Mouse (Mus musculus) T-helper 17 cell (primary cell): ENCODE results near the gene Klhl36.
"Not testable (repeated sequence)": the region's sequence is repeated elsewhere in the genome, so short reads cannot be mapped to it uniquely, and the experiment has no call there.

Experiments
- in situ Hi-C, 2 experiments: fragments of 300-600 bp; cut with MboI, MseI; formaldehyde crosslinking; loops; 1 replicate in 1 of 2; 2 replicates in 1 of 2; pipeline ENCODE4 v1.15.1; 2025; ENCODE audit warnings: high pct_unique_total_duplicates in 2 of 2

Klhl36 gene

DNA sequence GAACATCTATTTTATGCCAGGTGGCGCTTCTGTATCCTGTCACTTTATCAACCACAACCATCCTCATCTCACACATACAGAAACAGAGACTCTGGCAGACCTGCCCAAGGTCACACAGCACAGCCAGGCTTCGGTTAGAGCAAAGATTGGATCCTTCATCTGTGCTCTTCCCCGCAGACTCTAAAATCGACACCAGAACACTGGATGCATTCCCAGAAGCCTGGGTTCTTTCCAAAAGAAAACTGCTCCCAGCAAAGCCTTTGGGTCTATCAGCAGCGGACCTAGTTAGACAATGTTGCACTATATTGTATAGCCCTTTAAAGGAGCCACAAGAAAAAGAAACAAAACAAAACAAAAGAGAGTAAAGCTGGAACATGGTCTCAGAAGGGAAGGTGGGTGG, 26.8 kb upstream of the Klhl36 start:
- in situ Hi-C loops, result no loop called here

DNA sequence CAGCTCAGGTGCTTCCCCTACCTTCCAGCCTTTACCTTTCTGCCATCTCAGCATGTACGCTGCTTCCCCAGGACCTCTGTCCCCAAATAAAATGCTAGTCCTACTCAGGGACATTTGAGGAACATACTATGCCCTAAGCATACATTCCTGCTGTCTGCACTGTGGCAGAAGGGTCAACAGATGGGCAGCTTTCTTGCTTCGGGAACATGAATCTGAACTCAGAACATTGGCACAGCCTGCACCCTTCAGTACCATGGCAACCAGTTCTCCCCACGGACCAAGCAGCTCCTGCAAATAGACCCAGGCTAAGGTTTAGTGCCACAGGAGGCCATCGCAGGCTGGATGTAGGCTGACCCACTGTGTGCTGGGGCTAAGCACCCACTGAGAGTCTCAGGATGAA, 25.2 kb upstream of the Klhl36 start:
- in situ Hi-C loops, result no loop called here

DNA sequence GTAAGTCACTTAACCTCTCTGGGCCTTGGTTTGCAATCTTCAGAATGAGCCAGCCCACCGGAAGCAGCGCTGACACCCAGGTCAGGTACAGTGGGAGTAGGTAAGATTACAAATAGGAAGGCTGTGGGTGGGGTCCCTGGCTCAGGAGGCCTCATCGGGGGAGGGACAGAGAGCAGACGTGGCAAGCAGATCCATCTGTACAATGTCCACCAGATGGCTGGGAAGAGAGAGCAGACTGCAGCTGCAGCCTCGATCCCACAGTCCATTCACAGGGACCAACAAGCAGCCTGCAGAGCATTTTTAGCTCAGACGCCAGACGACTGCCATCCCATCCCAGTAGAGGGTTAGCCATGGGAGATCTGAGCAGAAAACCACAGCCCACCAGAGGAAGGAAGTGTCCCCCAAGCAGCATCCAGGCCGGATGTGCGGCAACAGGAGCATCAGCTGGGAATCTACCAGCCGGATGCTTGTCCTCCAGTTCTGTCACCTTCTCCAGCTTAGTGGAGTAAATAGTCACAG, 24.5 kb upstream of the Klhl36 start:
- in situ Hi-C loops, result no loop called here

DNA sequence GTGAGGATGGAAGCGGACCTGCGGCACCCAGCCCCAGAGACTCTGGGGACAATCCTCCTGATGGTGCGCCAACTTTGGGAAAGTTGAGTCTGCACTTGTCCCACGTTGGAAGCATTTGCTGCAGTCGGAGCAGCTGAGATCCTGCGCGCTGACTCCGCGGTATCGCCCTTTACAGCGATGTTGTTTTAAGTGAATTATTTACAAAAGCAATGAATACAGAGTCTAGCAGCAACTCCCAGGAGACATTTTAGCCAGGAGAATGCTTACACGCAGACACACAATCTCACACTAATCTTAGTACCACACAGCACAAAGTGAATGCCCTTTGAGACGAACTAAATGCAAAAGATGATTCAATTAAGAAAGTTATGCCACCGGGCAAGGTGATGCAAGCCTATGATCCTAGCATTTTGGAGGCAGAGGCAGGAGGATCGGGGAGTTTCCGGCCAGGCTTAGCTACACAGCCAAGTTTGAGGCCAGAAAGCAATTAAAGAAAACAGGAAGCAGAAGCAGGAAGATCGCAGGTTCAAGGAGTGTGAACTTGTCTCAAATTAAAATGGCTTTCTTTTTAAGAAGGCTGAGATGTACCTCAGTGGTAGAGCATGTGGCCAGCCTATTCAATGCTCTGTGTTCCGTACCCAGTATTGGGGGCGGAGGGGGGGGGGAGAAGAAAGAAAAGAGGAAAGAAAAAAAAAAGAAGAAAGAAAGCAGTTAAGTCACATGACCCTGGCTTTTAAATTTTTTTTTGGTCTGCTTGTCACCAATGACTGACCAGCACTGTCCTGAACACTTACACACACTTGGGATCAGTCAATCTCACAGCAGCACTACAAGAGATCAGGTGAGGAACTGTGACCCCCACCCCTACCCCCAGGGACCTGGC, 23.7 kb upstream of the Klhl36 start:
- in situ Hi-C loops, result no loop called here

DNA sequence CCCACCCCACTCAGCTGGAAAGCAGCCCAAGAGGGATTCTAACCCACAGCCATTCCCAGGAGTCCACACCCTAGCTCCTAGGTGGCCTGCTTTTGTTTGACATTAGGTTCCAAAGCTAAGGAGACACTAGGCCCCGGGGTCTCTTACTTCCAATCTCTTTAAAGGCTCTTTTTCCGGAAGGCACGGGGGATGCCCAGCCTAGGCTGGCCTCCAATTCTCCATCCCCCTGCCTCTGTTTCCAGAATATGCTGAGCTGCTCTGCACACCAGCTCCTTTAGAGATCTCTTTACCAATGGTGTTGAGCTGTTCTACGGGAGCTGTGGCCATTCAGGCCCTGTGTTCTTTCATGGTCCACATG, 23.1 kb upstream of the Klhl36 start:
- in situ Hi-C loops, result no loop called here

DNA sequence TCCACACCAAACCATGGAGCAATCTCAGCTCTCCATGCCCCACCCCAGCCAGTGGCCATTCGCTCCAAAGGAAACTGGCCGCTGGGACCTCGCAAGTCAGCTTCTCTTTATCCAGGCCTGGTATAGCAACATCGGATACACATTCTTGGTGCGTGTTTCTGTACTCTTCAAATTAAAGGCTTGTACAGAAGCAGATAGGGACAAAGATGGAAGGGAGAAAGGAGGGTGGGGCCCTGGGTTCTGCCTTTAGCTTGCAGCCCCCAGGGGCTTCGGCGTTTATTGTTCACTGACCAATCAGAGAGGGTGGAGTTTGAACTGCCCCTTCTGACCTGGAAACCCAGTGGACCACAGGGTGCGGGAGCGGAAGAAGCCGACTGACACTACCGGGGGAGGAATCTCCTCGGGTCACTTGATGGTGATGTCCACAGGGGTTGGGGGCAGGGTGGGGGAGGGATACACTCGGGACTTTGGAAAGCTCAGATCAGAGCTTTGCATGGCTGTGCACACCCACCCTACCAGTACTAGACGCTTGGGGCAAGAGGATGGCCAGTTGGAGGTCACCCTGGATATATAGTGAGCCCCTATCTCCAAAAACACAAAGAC, 22.5 kb upstream of the Klhl36 start:
- in situ Hi-C loops, result loop anchor here (5.0 kb wide), 3 partner anchors 57 to 152 kb away; partner anchors contain the start of gene Tldc1 (in 1 of the 2)

- in situ Hi-C loops, result loop anchor here (5.0 kb wide), 3 partner anchors 58 to 153 kb away; partner anchors contain the start of gene Tldc1 (in 1 of the 2)
Observed at GRCm38 (mm10) chr8:119840275-119840808, 21.7 kb upstream of the Klhl36 start, which contains the start of gene Cotl1. Gene Cotl1 (minus strand): TSS chr8:119840544.

GRCm38 (mm10) chr8:119840905-119841411, 21.1 kb upstream of the Klhl36 start:
- in situ Hi-C loops, result loop anchor here (5.0 kb wide), 3 partner anchors 59 to 154 kb away; partner anchors contain the start of gene Tldc1 (in 1 of the 2)

DNA sequence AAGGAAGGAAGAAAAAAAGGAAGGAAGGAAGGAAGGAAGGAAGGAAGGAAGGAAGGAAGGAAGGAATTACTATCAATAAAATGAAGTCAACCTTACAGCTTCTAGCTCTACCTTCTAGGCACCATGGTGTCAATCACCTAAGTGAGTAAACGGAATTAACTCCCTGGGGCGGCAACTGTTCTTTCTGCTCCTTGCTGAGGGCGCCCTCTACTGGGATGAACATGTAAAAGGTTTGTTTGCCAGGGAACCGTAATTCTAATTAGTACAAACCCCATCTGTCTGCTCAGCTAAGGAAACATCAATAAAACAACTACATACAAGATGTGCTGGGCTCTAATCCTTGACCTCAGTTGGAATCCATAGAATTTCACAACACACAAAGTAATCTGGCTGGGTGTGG, 18.6 kb upstream of the Klhl36 start:
- in situ Hi-C loops, result loop anchor here (5.0 kb wide), 3 partner anchors 61 to 156 kb away; partner anchors contain the start of gene Tldc1 (in 1 of the 2)

DNA sequence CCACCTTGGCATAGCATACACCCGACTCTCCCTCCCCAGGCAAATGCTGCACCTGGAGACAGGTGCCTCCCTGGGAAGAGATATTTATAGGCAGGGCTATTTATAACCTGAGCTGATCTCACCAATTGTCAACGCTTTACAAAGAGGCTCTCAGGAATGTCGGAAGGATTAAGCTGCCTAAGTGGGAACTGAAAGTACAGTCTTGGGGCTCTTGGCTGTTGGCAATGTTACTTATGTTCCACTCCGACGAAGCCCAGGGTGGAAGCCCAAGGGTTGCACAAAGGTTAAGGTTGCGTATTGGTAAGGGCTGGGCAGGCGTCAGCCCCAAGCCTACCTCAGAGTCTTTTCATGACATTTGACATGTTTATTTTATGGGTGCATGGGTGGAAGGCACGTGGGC, 17.5 kb upstream of the Klhl36 start:
- in situ Hi-C loops, result loop anchor here (5.0 kb wide), 3 partner anchors 62 to 157 kb away; partner anchors contain the start of gene Tldc1 (in 1 of the 2)

DNA sequence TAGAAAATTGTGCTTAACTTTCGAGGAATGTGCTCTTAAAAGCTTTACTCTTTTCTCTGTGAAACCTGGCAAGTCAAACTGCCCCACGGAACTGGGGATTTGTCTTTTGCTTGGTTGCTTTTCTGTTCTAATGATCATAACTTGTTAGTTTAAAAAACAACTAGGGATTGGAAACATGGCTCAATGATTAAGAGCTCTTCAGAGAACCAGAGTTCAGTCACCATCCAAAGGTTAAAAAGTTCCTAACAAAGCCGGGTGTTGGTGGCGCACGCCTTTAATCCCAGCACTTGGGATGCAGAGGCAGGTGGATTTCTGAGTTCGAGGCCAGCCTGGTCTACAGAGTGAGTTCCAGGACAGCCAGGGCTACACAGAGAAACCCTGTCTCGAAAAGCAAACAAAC, 16.3 kb upstream of the Klhl36 start:
- in situ Hi-C loops, result not testable (repeated sequence)

DNA sequence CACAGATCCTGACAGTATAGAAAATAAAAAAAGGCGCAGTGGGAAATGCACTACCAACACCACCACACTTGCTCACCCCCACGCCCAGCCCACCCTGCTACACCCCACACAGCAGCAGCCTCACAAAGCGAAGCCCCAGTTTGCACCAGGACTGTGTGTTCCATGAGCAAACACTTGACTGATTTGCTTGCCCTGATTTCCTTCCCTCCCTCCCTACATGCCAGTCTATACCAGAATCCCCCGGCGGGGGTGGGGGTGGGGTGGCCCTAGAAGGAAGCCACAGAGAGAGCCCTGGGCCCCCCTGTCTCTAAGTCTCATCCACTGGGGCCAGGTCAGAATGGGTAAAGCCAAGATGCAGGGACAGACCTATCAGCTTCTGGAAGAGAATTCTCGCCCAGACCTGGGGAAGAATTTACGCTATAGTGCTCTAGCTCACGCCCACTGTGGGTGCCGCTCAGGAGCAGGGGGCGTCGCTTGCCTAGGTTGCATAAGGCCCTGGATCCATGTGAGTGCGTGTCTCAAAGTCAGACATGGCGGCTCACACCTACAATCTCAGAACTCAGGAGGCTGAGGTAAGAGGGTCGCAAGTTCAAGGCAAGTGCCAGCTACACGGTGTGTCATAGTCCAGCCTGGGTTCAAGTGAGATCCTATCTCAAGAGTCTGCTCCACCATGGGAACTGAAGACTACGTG, 14.7 kb upstream of the Klhl36 start:
- in situ Hi-C loops, result no loop called here

DNA sequence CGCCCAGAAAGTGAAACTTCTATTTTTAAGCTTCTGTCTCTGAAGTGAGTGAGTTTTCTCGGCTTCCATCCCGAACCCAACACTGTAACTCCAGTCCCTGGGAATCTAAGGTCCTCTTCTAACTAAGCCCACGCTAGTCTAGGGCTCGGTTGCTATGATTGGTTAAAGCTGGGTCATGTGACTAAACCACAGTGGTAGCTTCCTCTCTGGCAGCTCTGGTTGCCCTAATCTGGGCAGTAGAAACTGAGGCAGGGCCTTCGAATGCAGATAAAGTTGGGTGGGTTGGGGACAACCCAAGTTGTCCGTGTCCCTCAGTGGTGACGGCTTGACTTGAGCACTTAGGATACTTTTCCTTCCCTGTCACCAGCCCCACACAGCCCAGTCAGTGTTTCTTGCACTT, 8.5 kb upstream of the Klhl36 start:
- in situ Hi-C loops, result no loop called here

GRCm38 (mm10) chr8:119854035-119854434, 8.0 kb upstream of the Klhl36 start:
- in situ Hi-C loops, result no loop called here

DNA sequence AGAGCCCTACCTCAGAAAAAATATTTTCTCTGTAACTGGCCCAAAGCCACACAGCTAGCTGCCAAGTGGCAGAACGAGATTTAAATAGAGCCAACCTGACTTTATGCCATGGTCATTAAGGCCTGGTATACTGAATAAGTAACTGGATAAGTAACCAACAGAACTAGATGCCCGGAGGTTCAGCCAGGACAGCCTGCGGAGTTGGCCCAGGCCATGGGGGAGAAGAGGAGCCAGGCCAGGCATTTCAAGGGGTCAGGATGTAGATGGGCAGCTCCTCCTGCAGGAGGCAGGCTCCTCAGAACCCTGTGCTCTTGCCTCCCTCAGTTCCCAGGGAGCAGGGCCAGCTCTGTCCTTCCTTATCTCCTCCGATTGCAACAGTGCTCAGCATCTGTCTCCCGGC, 6.4 kb upstream of the Klhl36 start:
- in situ Hi-C loops, result no loop called here

DNA sequence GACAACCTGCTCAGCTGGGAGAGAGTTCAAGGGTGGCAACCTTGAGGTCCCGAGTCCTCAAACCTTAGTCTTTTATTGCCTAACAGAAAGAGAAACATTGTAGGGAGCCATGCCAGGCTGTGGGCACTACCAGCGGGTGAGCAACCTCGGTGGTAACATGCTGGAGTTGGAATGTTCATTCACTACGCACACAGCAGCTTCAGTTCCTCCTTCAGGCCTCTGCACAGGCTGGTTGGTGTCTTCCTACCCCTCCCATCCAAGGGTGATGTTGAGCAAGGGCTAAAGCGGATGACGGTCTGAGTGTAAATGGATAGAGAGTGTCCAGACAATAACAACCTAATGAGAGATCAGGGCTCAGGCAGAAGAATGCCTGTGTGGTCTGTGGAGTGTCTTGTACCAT, 4.3 kb upstream of the Klhl36 start:
- in situ Hi-C loops, result no loop called here

GRCm38 (mm10) chr8:119862390-119862734, 296 bp downstream of the Klhl36 start:
- in situ Hi-C loops, result no loop called here

DNA sequence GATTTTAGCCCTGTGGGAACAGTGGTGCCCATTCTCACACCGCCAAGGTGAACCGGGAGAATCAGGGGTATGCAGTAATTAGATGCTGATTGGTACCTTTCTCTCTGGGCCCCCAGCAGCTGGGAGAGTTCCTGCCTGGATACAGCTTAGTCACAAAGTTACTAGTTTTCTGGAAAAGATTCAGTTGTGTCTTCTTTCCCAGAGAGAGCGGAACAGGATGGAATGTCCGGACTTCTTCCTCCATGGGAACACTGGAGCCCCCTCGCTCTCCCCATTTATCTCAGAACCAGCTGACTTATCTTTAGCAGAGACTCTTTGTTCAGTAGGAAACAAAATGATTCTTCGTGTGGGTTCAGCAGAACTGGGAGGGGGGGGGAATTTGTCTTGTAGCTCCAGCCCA, 683 bp downstream of the Klhl36 start:
- in situ Hi-C loops, result no loop called here

DNA sequence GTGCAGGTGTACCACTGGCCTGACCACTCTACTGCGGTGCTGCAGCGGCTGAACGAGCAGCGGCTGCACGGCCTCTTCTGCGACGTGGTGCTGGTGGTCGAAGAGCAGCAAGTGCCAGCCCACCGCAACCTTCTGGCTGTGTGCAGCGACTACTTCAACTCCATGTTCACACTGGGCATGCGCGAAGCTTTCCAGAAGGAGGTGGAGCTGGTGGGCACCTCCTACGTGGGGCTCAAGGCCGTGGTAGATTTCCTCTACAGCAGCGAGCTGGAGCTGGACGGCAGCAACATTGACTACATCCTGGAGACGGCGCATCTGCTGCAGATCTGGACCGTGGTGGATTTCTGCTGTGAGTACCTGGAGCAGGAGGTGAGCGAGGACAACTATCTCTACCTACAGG, 7.5 kb downstream of the Klhl36 start:
- in situ Hi-C loops, result loop anchor here in 1 of 2 experiments (10.0 kb wide), 1 partner anchor 645 kb away; no protein-coding TSS in a partner anchor

GRCm38 (mm10) chr8:119873181-119873580, 11.1 kb downstream of the Klhl36 start:
- in situ Hi-C loops, result loop anchor here in 1 of 2 experiments (10.0 kb wide), 1 partner anchor 648 kb away; no protein-coding TSS in a partner anchor

DNA sequence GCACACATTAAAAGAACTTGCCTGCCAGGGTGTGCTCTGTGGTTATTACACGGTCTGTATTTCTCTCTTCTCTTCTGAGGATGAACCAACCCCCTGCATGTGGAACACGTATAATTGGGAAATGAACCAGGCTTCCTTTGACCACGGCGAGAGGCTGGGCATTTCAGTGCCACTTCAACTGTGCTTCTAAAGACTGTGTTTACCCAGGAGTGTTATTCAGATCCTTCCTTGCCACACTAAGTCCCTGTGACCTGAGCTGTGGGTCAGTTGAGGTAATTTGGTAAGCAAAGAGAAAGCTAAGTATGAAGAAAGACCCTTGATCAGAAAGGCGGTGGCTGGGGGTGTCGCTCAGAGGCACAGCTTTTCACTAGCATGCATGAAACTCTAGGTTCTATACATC, 19.2 kb downstream of the Klhl36 start:
- in situ Hi-C loops, result no loop called here
